Comparison of ENCODE assay signal across 11 mouse cellular contexts in the genomic region with DNA sequence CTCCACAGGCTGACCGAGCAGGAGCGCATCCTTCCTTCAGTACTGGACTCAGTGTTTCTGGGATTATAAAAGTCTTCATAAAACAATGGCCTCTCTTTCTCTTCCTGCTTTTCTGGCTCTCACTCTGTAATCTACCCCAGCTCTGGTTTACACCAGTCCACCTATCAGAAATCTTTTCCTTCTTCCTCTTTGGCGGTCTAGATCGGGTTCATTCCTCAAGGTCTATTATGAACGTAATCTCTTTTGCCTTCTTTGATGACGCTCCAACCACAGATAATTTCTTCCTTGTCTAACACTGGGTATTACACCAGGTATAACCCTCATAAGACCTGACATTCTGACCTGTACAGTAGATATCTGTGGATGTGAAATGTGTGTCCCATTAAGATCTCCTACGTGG. TPM values are rescaled to one million over a fixed set of nuclear protein-coding genes. Genes with fewer than 3 reads are reported as not detected.
A peak's percentile ranks its signal among the peaks of the same experiment; 100 is the strongest.
DNase-seq lines count a peak whose midpoint lies in the region; ATAC-seq lines count a peak whose summit lies in the region.
"Had no signal": no experiment of that assay in that cellular context is flagged by ENCODE, and none has a peak within 500 bp of the region (broad histone marks: within the 10 kb centered on the region; RNA-seq: fewer than 3 reads in every experiment).

No protein-coding gene starts in this region.

- H3K27ac ChIP-seq in kidney, embryonic 15.5 days, result no peak overlapping the region
- no peak overlapping the region for H3K27ac ChIP-seq in forebrain, embryonic 15.5 days (replicated peaks)
- no peak overlapping the region for H3K27ac ChIP-seq in intestine, embryonic 15.5 days
- no peak overlapping the region for H3K27ac ChIP-seq in stomach, embryonic 15.5 days

- no peak for ATAC-seq in kidney, embryonic 15.5 days (replicated peaks; ENCODE audit: low FRiP score)
- no peak for ATAC-seq in forebrain, embryonic 15.5 days (replicated peaks)
- no peak for ATAC-seq in intestine, embryonic 15.5 days
- ATAC-seq in stomach, embryonic 15.5 days (ENCODE audit: insufficient read depth, low FRiP score, low read depth), result no peak
- no peak for ATAC-seq in monocyte, adult 5-6 weeks (replicated peaks; ENCODE audit: insufficient number of reproducible peaks, low FRiP score, low TSS enrichment, poor library complexity, severe bottlenecking)

- H3K9ac ChIP-seq in kidney, embryonic 15.5 days, result no peak overlapping the region
- H3K9ac ChIP-seq in forebrain, embryonic 15.5 days (replicated peaks), result no peak overlapping the region
- H3K9ac ChIP-seq in intestine, embryonic 15.5 days, result no peak overlapping the region
- no peak overlapping the region for H3K9ac ChIP-seq in stomach, embryonic 15.5 days

- H3K4me1 ChIP-seq in kidney, embryonic 15.5 days, result peaks cover 32% of the 10 kb centered on the region
- H3K4me1 ChIP-seq in forebrain, embryonic 15.5 days, result peaks cover 36% of the 10 kb centered on the region
- H3K4me1 ChIP-seq in intestine, embryonic 15.5 days (replicated peaks), result peaks cover 16% of the 10 kb centered on the region
- H3K4me1 ChIP-seq in stomach, embryonic 15.5 days, result peaks cover 16% of the 10 kb centered on the region

- H3K27me3 ChIP-seq in kidney, embryonic 15.5 days, result no peaks in the 10 kb centered on the region
- no peaks in the 10 kb centered on the region for H3K27me3 ChIP-seq in forebrain, embryonic 15.5 days
- no peaks in the 10 kb centered on the region for H3K27me3 ChIP-seq in intestine, embryonic 15.5 days (replicated peaks)
- H3K27me3 ChIP-seq in stomach, embryonic 15.5 days (replicated peaks), result no peaks in the 10 kb centered on the region
- H3K27me3 ChIP-seq: megakaryocyte, embryonic 14.5 days had no signal

- no peak overlapping the region for H3K4me3 ChIP-seq in kidney, embryonic 15.5 days (replicated peaks)
- no peak overlapping the region for H3K4me3 ChIP-seq in forebrain, embryonic 15.5 days
- H3K4me3 ChIP-seq in intestine, embryonic 15.5 days (replicated peaks), result no peak overlapping the region
- H3K4me3 ChIP-seq in stomach, embryonic 15.5 days (replicated peaks), result no peak overlapping the region
- H3K4me3 ChIP-seq: megakaryocyte, embryonic 14.5 days had no signal

- H3K36me3 ChIP-seq in kidney, embryonic 15.5 days, result no peaks in the 10 kb centered on the region
- no peaks in the 10 kb centered on the region for H3K36me3 ChIP-seq in forebrain, embryonic 15.5 days
- no peaks in the 10 kb centered on the region for H3K36me3 ChIP-seq in intestine, embryonic 15.5 days
- 0 out of 2 replicates have a peak, but pooled peaks cover 3% of the 10 kb centered on the region for H3K36me3 ChIP-seq in stomach, embryonic 15.5 days

- 75% methylated on average over 7 of the region's 7 CpGs for WGBS in kidney, embryonic 15.5 days
- WGBS in forebrain, embryonic 15.5 days, result 87% methylated on average over 7 of the region's 7 CpGs
- WGBS in intestine, embryonic 15.5 days, result 64% methylated on average over 7 of the region's 7 CpGs
- 76% methylated on average over 7 of the region's 7 CpGs for WGBS in stomach, embryonic 15.5 days

- peak overlapping the region; percentile 79; the same call in 1 of the 2 replicates for H3K4me2 ChIP-seq in kidney, embryonic 15.5 days
- peak overlapping the region; percentile 72; the same call in 1 of the 2 replicates for H3K4me2 ChIP-seq in forebrain, embryonic 15.5 days (replicated peaks)
- peak overlapping the region; percentile 64; the same call in 1 of the 2 replicates for H3K4me2 ChIP-seq in intestine, embryonic 15.5 days (replicated peaks)
- H3K4me2 ChIP-seq in stomach, embryonic 15.5 days, result peak overlapping the region; percentile 68; the same call in 1 of the 2 replicates

- DNase-seq in kidney, postnatal 14 days, result no peak
- DNase-seq in lung, postnatal 14 days, result no peak
- DNase-seq: cerebellum, adult 11 months; embryo, embryonic 11 days; right cerebral cortex, postnatal 14 days had no signal

- H3K9me3 ChIP-seq in kidney, embryonic 15.5 days (replicated peaks), result no peaks in the 10 kb centered on the region
- H3K9me3 ChIP-seq in forebrain, embryonic 15.5 days, result no peaks in the 10 kb centered on the region
- no peaks in the 10 kb centered on the region for H3K9me3 ChIP-seq in intestine, embryonic 15.5 days
- no peaks in the 10 kb centered on the region for H3K9me3 ChIP-seq in stomach, embryonic 15.5 days

RNA-seq across cellular contexts. Expression of gene Jmjd1c, which starts 1.0 kb away (rescaled TPM):
- polyA plus RNA-seq in kidney, embryonic 15.5 days (2015; fragmentation: Nextera tagmentation; extraction: Ambion mirVana), result 38.0 and 42.6 TPM in 2 replicates
- polyA plus RNA-seq in forebrain, embryonic 15.5 days (2015; fragmentation: Nextera tagmentation; extraction: Ambion mirVana), result 64.1 and 65.2 TPM in 2 replicates
- 33.5 and 36.2 TPM in 2 replicates for polyA plus RNA-seq in intestine, embryonic 15.5 days (2015; fragmentation: Nextera tagmentation; extraction: Ambion mirVana)
- 39.6 and 40.3 TPM in 2 replicates for polyA plus RNA-seq in stomach, embryonic 15.5 days (2015; fragmentation: Nextera tagmentation; extraction: Ambion mirVana)
- 110 to 165 TPM (median 124 TPM) in 3 replicates for total RNA-seq in monocyte, adult 5-6 weeks (2017)

RNA-seq across cellular contexts. Expression of gene Reep3, which starts 1.8 kb away (rescaled TPM):
- 47.0 and 49.1 TPM in 2 replicates for polyA plus RNA-seq in kidney, embryonic 15.5 days (2015; fragmentation: Nextera tagmentation; extraction: Ambion mirVana)
- 36.6 and 37.0 TPM in 2 replicates for polyA plus RNA-seq in forebrain, embryonic 15.5 days (2015; fragmentation: Nextera tagmentation; extraction: Ambion mirVana)
- 38.6 and 41.5 TPM in 2 replicates for polyA plus RNA-seq in intestine, embryonic 15.5 days (2015; fragmentation: Nextera tagmentation; extraction: Ambion mirVana)
- 44.3 and 47.6 TPM in 2 replicates for polyA plus RNA-seq in stomach, embryonic 15.5 days (2015; fragmentation: Nextera tagmentation; extraction: Ambion mirVana)
- total RNA-seq in monocyte, adult 5-6 weeks (2017), result 12.9 to 19.6 TPM (median 19.1 TPM) in 3 replicates
